Mouse (Mus musculus): Measurements from ENCODE around the gene Ssbp2.

DNA sequence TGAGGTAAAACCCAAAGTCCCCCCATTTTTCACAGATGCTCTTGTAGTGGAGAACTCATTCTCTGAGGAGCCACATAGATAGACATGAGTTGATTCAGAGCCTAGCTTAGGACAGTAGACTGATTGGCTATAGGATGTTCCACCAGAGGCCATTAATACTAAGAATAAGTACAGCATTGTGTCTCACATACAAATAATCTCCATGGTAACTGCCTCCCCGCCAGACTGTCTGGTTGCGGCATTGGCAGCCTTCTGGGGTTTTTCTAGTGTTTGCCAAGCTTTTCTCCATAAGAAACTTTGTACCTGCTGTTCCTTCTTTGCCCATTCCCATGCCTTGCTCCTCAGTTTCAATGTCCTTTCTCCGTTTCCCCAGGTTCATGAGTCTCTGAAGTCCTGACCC is 283.1 kb downstream of the Ssbp2 start:
- TF ChIP-seq POLR2A (IDR thresholded peaks at IDR 0.05; ENCODE audit: low read depth, low read length), result no peak
- no peak for TF ChIP-seq CTCF (IDR thresholded peaks at IDR 0.05; ENCODE audit: extremely low read depth, insufficient read depth, insufficient read length, insufficient replicate concordance)

Measured in spleen, adult 2 months (tissue).